Mouse (Mus musculus) MEL (cell line): ENCODE data around the gene Pdgfc. TPM values are rescaled to one million over a fixed set of nuclear protein-coding genes. Genes with fewer than 3 reads are reported as not detected.

Experiments used
- DNase-seq: peaks from one replicate; pipeline ENCODE4 v3.0.0; 2011; ENCODE audit warnings: low read depth, low spot score
- H3K27ac ChIP-seq: 2 replicates; pipeline ENCODE4 v1.5.1; 2012; ENCODE audit warnings: low read depth, mild to moderate bottlenecking, control low read depth, low read length, moderate library complexity; ENCODE audit not compliant: control insufficient read depth
- H3K27me3 ChIP-seq, 2 experiments: fragments of 150-350 bp in 1 of 2; sonication (generic) in 1 of 2; 2 replicates each; pipeline ENCODE4 v1.6.1; 2012; ENCODE audit warnings: low read length in 2 of 2, mild to moderate bottlenecking in 2 of 2, improper control_type of control experiment in 1 of 2, moderate library complexity in 1 of 2; ENCODE audit not compliant: insufficient read depth in 2 of 2, control insufficient read depth in 1 of 2
- H3K36me3 ChIP-seq, 2 experiments: 2 replicates each; pipeline ENCODE4 v1.6.1; 2012 to 2014; ENCODE audit warnings: low read length in 2 of 2, improper control_type of control experiment in 1 of 2, inconsistent platforms in 1 of 2, mild to moderate bottlenecking in 1 of 2; ENCODE audit not compliant: insufficient read depth in 2 of 2, control insufficient read depth in 1 of 2
- H3K4me1 ChIP-seq, 2 experiments: fragments of 150-350 bp in 1 of 2; sonication (generic) in 1 of 2; 2 replicates each; pipeline ENCODE4 v1.6.1; 2012; ENCODE audit warnings: low read length in 2 of 2, improper control_type of control experiment in 1 of 2, mild to moderate bottlenecking in 1 of 2; ENCODE audit not compliant: insufficient read depth in 2 of 2, control insufficient read depth in 1 of 2
- H3K4me3 ChIP-seq, 2 experiments: fragments of 150-350 bp in 1 of 2; sonication (generic) in 1 of 2; 2 replicates each; pipeline ENCODE4 v1.5.1; 2012; ENCODE audit warnings: low read depth in 2 of 2, low read length in 2 of 2, mild to moderate bottlenecking in 2 of 2, moderate library complexity in 2 of 2, control low read depth in 1 of 2, improper control_type of control experiment in 1 of 2; ENCODE audit not compliant: control insufficient read depth in 1 of 2, insufficient read depth in 1 of 2
- H3K79me2 ChIP-seq: 2 replicates; pipeline ENCODE4 v1.6.1; 2012; ENCODE audit warnings: mild to moderate bottlenecking, low read length, moderate library complexity; ENCODE audit not compliant: control insufficient read depth, poor library complexity, insufficient read depth
- H3K9ac ChIP-seq: 2 replicates; pipeline ENCODE4 v1.6.1; 2012; ENCODE audit warnings: low read depth, mild to moderate bottlenecking, control low read depth, low read length, moderate library complexity; ENCODE audit not compliant: control insufficient read depth, poor library complexity, severe bottlenecking
- H3K9me3 ChIP-seq: fragments of 150-350 bp; sonication (generic); replicated peaks from 2 replicates; pipeline ENCODE4 v1.6.1; 2012; ENCODE audit warnings: mild to moderate bottlenecking, low read length, improper control_type of control experiment, moderate library complexity; ENCODE audit not compliant: insufficient read depth
- CHD1 ChIP-seq: IDR thresholded peaks from 2 replicates; pipeline ENCODE4 v1.6.1; 2012; ENCODE audit warnings: low read depth, mild to moderate bottlenecking, inconsistent platforms, low read length, improper control_type of control experiment
- CTCF ChIP-seq, 3 experiments: IDR thresholded peaks in 2 of 3; conservative IDR thresholded peaks in 1 of 3; 2 replicates each; pipeline ENCODE4 v1.5.1; 2011 to 2012; ENCODE audit warnings: low read length in 3 of 3, low read depth in 2 of 3, mild to moderate bottlenecking in 2 of 3, improper control_type of control experiment in 1 of 3, inconsistent platforms in 1 of 3, mixed read lengths in 1 of 3, moderate library complexity in 1 of 3; ENCODE audit not compliant: control insufficient read depth in 1 of 3, insufficient read depth in 1 of 3, poor library complexity in 1 of 3, severe bottlenecking in 1 of 3
- ELF1 ChIP-seq: IDR thresholded peaks from 2 replicates; pipeline ENCODE4 v1.6.1; 2014; ENCODE audit warnings: low read depth, mild to moderate bottlenecking, inconsistent platforms, low read length, improper control_type of control experiment, moderate library complexity
- ETS1 ChIP-seq: IDR thresholded peaks from 2 replicates; pipeline ENCODE4 v1.6.1; 2012; ENCODE audit warnings: low read depth, mild to moderate bottlenecking, inconsistent platforms, low read length, improper control_type of control experiment, moderate library complexity
- GABPA ChIP-seq: IDR thresholded peaks from 2 replicates; pipeline ENCODE4 v1.6.1; 2012; ENCODE audit warnings: low read depth, mild to moderate bottlenecking, inconsistent platforms, low read length, improper control_type of control experiment, moderate library complexity
- GATA1 ChIP-seq: IDR thresholded peaks from 2 replicates; pipeline ENCODE4 v1.6.1; 2011; ENCODE audit warnings: low read depth, low read length, improper control_type of control experiment
- HCFC1 ChIP-seq: IDR thresholded peaks from 2 replicates; pipeline ENCODE4 v1.6.1; 2012; ENCODE audit warnings: low read depth, mild to moderate bottlenecking, inconsistent platforms, low read length, improper control_type of control experiment, moderate library complexity
- KAT2A ChIP-seq: conservative IDR thresholded peaks from 2 replicates; pipeline ENCODE4 v1.6.1; 2012; ENCODE audit warnings: low read depth, low read length, improper control_type of control experiment, inconsistent platforms
- MAFK ChIP-seq: IDR thresholded peaks from 2 replicates; pipeline ENCODE4 v1.6.1; 2011; ENCODE audit warnings: low read depth, mild to moderate bottlenecking, low read length, improper control_type of control experiment, borderline replicate concordance
- MAX ChIP-seq: IDR thresholded peaks from 2 replicates; pipeline ENCODE4 v1.6.1; 2011; ENCODE audit warnings: low read length, improper control_type of control experiment
- MEF2A ChIP-seq: IDR thresholded peaks from 2 replicates; pipeline ENCODE4 v1.6.1; 2014; ENCODE audit warnings: low read depth, mild to moderate bottlenecking, inconsistent platforms, low read length, improper control_type of control experiment; ENCODE audit not compliant: poor library complexity, insufficient replicate concordance, severe bottlenecking; ENCODE audit errors: extremely low read depth
- MXI1 ChIP-seq: IDR thresholded peaks from 2 replicates; pipeline ENCODE4 v1.6.1; 2011; ENCODE audit warnings: mild to moderate bottlenecking, low read depth, low read length, improper control_type of control experiment
- NRF1 ChIP-seq: IDR thresholded peaks from 2 replicates; pipeline ENCODE4 v1.6.1; 2014; ENCODE audit warnings: low read depth, mild to moderate bottlenecking, inconsistent platforms, low read length, improper control_type of control experiment, moderate library complexity; ENCODE audit not compliant: poor library complexity, insufficient read depth, severe bottlenecking
- POLR2AphosphoS5 ChIP-seq: IDR thresholded peaks from 2 replicates; pipeline ENCODE4 v1.6.1; 2012; ENCODE audit warnings: low read depth, borderline replicate concordance, mild to moderate bottlenecking, inconsistent platforms, low read length, moderate library complexity, mixed read lengths
- RCOR1 ChIP-seq: IDR thresholded peaks from 2 replicates; pipeline ENCODE4 v1.6.1; 2012; ENCODE audit warnings: low read depth, mild to moderate bottlenecking, inconsistent platforms, low read length, improper control_type of control experiment
- SIN3A ChIP-seq: IDR thresholded peaks from 2 replicates; pipeline ENCODE4 v1.6.1; 2012; ENCODE audit warnings: low read length, improper control_type of control experiment, inconsistent platforms
- SMC3 ChIP-seq: IDR thresholded peaks from 2 replicates; pipeline ENCODE4 v1.6.1; 2011; ENCODE audit warnings: low read depth, low read length, improper control_type of control experiment
- TAL1 ChIP-seq: IDR thresholded peaks from 2 replicates; pipeline ENCODE4 v1.6.1; 2012; ENCODE audit warnings: mild to moderate bottlenecking, inconsistent platforms, low read length, moderate library complexity, mixed read lengths
- TCF12 ChIP-seq: IDR thresholded peaks from 2 replicates; pipeline ENCODE4 v1.6.1; 2014; ENCODE audit warnings: low read depth, mild to moderate bottlenecking, inconsistent platforms, low read length, improper control_type of control experiment, moderate library complexity
- USF1 ChIP-seq: IDR thresholded peaks from 2 replicates; pipeline ENCODE4 v1.6.1; 2014; ENCODE audit warnings: low read depth, mild to moderate bottlenecking, inconsistent platforms, low read length, improper control_type of control experiment, moderate library complexity
- USF2 ChIP-seq, 2 experiments: IDR thresholded peaks; 2 replicates each; pipeline ENCODE4 v1.6.1; 2011 to 2012; ENCODE audit warnings: improper control_type of control experiment in 2 of 2, low read length in 2 of 2, borderline replicate concordance in 1 of 2, inconsistent platforms in 1 of 2, low read depth in 1 of 2, mild to moderate bottlenecking in 1 of 2; ENCODE audit not compliant: insufficient read depth in 1 of 2
- ZC3H11A ChIP-seq: IDR thresholded peaks from 2 replicates; pipeline ENCODE4 v1.6.1; 2012; ENCODE audit warnings: low read depth, mild to moderate bottlenecking, inconsistent platforms, low read length, improper control_type of control experiment
- ZKSCAN1 ChIP-seq: IDR thresholded peaks from 2 replicates; pipeline ENCODE4 v1.6.1; 2012; ENCODE audit warnings: low read depth, mild to moderate bottlenecking, inconsistent platforms, low read length, improper control_type of control experiment, moderate library complexity
- ZNF384 ChIP-seq: IDR thresholded peaks from 2 replicates; pipeline ENCODE4 v1.6.1; 2012; ENCODE audit warnings: low read depth, mild to moderate bottlenecking, inconsistent platforms, low read length, improper control_type of control experiment
- polyA plus RNA-seq, 2 experiments: library from polyadenylated mRNA; stranded (reverse) in 1 of 2; unstranded in 1 of 2; fragments of >175 nt in 1 of 2; fragments of >200 nt in 1 of 2; gene quantifications; 2 replicates each; pipeline versions ENCODE4 v1.2.1 to v1.2.4; 2012; ENCODE audit warnings: low replicate concordance in 2 of 2, low read depth in 1 of 2; ENCODE audit not compliant: insufficient read length in 2 of 2, insufficient read depth in 1 of 2, missing spikeins in 1 of 2
- total RNA-seq: library from RNA; depleted of rRNA; stranded (reverse); fragments of 300-350 nt; gene quantifications from 2 replicates; pipeline ENCODE4 v1.2.3, GENCODE M21; 2012

Gene Pdgfc
- total and polyA plus RNA-seq, 3 experiments = not detected

- no peak overlapping the region for H3K4me3 ChIP-seq
- H3K4me1 ChIP-seq = no peaks in the 10 kb centered on the region
- H3K27me3 ChIP-seq = no peaks in the 10 kb centered on the region
- no peak overlapping the region for H3K9ac ChIP-seq
- H3K36me3 ChIP-seq = no peaks in the 10 kb centered on the region
- no peaks in the 10 kb centered on the region for H3K79me2 ChIP-seq
- H3K27ac ChIP-seq = no peak overlapping the region
- no peaks in the 10 kb centered on the region for H3K9me3 ChIP-seq
- no peak for TF ChIP-seq CTCF (IDR thresholded peaks at IDR 0.05 in 2 of 3, conservative IDR thresholded peaks at IDR 0.05 in 1 of 3; ENCODE audit: control insufficient read depth in 1 of 3, insufficient read depth in 1 of 3, low read depth in 2 of 3, low read length in 3 of 3, poor library complexity in 1 of 3, severe bottlenecking in 1 of 3)
- no peak for TF ChIP-seq TAL1
- no peak for TF ChIP-seq ZKSCAN1
- TF ChIP-seq ZNF384 = no peak
- TF ChIP-seq ZC3H11A = no peak
- no peak for TF ChIP-seq KAT2A
- TF ChIP-seq MXI1 = no peak
- no peak for TF ChIP-seq POLR2AphosphoS5
- no peak for TF ChIP-seq TCF12
- no peak for TF ChIP-seq MAFK
- TF ChIP-seq USF1 = no peak
- no peak for TF ChIP-seq MAX
- TF ChIP-seq SMC3 = no peak
- no peak for TF ChIP-seq NRF1
- no peak for TF ChIP-seq HCFC1
- no peak for TF ChIP-seq MEF2A
- no peak for TF ChIP-seq ETS1
- no peak for TF ChIP-seq USF2 (IDR thresholded peaks at IDR 0.05; ENCODE audit: borderline replicate concordance in 1 of 2, insufficient read depth in 1 of 2, low read depth in 1 of 2, low read length in 2 of 2)
- no peak for DNase-seq
Measured at GRCm38 (mm10) chr3:81121731-81122130, 85.5 kb downstream of the Pdgfc start.

DNA sequence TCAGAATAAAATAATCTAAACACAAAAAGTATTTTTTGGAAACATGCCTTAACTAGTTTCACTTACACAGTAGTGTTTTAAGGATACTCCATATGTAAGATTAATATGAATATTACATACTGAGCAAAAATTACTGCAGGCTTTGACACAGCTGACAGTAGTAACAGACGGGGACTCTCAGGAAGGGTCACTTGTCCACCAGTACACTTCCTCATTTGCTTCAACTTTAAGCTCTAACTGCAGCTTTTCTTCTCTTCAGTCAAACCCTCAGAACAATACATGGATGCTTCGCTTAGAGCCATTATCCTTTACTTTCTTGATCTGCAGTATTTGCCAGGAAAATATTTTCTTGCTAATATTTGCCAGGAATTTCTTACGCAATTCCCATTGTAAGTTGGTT lies 87.2 kb downstream of the Pdgfc start:
- Histone ChIP-seq H3K27me3 (no peaks in the 10 kb centered on the region), H3K4me1 (no peaks in the 10 kb centered on the region), H3K9ac (no peak overlapping the region), H3K27ac (no peak overlapping the region)
- DNase-seq = no peak
- TF ChIP-seq HCFC1 (no peak), ZKSCAN1 (no peak), ELF1 (no peak), TAL1 (no peak), GATA1 (no peak), SIN3A (no peak), MXI1 (no peak), ZNF384 (no peak), POLR2AphosphoS5 (no peak), RCOR1 (no peak), CHD1 (no peak), GABPA (no peak), ETS1 (no peak)
- TF ChIP-seq, all 39 proteins: peak for 0
- no peaks in the 10 kb centered on the region for H3K79me2 ChIP-seq
- no peak overlapping the region for H3K4me3 ChIP-seq
- no peaks in the 10 kb centered on the region for H3K9me3 ChIP-seq
- H3K36me3 ChIP-seq = no peaks in the 10 kb centered on the region
